Mouse (Mus musculus): ENCODE results near the gene Tfdp2. TPM values are rescaled to one million over a fixed set of nuclear protein-coding genes. Genes with fewer than 3 reads are reported as not detected.
"Not testable (repeated sequence)": the region's sequence is repeated elsewhere in the genome, so short reads cannot be mapped to it uniquely, and the experiment has no call there.

Tfdp2 gene
- polyA plus RNA-seq, 1 experiment from 2014 or later, result 100 TPM

DNA sequence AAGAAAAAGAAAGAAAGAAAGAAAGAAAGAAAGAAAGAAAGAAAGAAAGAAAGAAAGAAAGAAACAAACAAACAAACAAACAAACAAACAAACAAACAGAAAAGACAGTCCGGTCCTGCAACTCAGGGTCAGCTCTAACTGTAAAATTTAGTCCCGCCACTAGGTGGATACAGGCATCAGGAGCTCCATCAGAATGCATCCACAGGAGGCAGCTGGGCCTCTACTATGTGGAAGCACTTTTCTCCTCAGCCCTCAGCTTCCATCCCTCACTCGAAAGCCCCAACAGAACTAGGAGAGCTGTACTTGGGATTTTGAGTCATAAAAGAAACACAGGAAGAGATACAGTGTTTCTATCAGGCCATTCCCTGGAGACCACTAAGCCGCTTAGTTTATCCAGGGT, 153.9 kb downstream of the Tfdp2 start:
- Histone ChIP-seq H3K27me3 (no peaks in the 10 kb centered on the region), H3K9me3 (replicated peaks) (no peaks in the 10 kb centered on the region), H3K36me3 (replicated peaks) (0 out of 2 replicates have a peak, but pooled peaks cover 1% of the 10 kb centered on the region), H3K27ac (replicated peaks) (no peak overlapping the region), H3K9ac (no peak overlapping the region), H3K4me2 (no peak overlapping the region), H3K4me1 (replicated peaks) (peaks cover 18% of the 10 kb centered on the region), H3K4me3 (replicated peaks) (no peak overlapping the region)
- ATAC-seq (ENCODE audit: insufficient read depth), result no peak; the same call in 1 of the 2 replicates
- 36% methylated on average over 4 of the region's 4 CpGs for WGBS (ENCODE audit: insufficient replicate concordance)

DNA sequence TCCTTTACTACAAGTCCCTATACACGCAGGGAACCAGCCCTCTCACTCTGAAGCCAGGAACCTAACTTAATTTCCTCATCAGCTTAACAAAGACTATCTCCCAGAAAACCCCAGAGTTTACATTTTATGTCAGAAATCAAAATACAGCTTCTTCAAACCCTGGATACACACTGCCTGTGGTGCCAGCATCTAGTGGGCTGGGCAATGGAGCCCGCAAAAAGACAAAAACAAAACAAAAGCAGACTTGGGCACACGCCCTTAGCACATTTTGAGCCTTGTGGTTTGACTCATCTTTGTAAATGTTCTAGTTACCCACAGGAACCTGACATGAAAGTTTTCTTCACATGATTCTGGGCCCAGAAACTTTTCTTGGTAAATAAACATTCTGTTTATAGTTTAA, 154.4 kb downstream of the Tfdp2 start:
- no peaks in the 10 kb centered on the region for H3K9me3 ChIP-seq (replicated peaks)
- no peak for ATAC-seq (ENCODE audit: insufficient read depth)
- H3K4me2 ChIP-seq, result no peak overlapping the region
- H3K27ac ChIP-seq (replicated peaks), result no peak overlapping the region
- no peaks in the 10 kb centered on the region for H3K27me3 ChIP-seq
- H3K36me3 ChIP-seq (replicated peaks), result no peaks in the 10 kb centered on the region
- peaks cover 18% of the 10 kb centered on the region for H3K4me1 ChIP-seq (replicated peaks)
- H3K4me3 ChIP-seq (replicated peaks), result no peak overlapping the region
- no peak overlapping the region for H3K9ac ChIP-seq
- WGBS (ENCODE audit: insufficient replicate concordance), result 49% methylated on average over 3 of the region's 3 CpGs

DNA sequence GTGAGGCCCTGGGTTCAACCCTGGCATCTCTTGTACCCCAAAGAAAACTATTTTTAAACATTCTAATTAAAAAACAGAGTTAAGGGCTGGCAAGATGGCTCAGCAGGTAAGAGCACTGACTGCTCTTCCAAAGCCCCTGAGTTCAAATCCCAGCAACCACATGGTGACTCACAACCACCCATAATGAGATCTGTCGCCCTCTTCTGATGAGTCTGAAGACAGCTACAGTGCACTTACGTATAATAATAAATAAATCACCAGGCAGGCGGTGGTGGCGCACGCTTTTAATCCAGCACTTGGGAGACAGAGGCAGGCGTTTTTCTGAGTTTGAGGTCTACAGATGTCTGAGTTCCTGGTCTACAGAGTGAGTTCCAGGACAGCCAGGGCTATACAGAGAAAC, 155.7 kb downstream of the Tfdp2 start:
- H3K4me3 ChIP-seq (replicated peaks); H3K27me3 ChIP-seq; H3K27ac ChIP-seq (replicated peaks); H3K36me3 ChIP-seq (replicated peaks); H3K9me3 ChIP-seq (replicated peaks); H3K9ac ChIP-seq; ATAC-seq (ENCODE audit: insufficient read depth); H3K4me2 ChIP-seq: not testable (repeated sequence)
- WGBS (ENCODE audit: insufficient replicate concordance), result 83% methylated on average over 6 of the region's 6 CpGs
- peaks cover 18% of the 10 kb centered on the region for H3K4me1 ChIP-seq (replicated peaks)

DNA sequence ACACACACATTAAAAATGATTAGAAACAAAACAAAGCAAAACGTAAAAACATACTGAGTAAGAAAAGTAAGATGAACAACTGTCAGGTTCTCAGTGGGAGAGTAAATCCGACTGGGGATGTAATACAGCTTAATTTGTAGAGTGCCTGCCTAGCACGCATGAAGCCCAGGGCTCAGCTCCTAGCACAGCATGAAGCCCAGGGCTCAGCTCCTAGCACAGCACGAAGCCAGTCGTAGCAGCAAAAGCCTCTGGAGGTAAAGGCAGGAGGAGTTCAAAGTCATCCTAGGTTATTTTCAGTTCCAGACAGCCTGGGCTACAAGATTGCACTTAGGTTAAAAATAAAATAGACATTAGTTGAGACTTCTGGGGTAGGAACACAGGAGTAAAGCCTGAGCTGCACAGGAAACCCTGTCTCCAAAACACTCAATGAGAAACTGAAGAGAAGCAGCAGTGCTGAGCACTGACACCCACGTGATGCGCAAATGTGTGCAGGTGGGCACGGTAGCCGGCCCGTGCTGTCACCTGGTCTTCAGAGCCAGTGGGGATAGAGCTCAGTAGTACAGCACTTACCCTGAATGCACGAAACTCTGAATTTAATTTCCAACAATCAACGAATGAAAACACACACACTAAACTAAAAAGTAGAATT, 157.2 kb downstream of the Tfdp2 start:
- Histone ChIP-seq H3K4me2 (no peak overlapping the region), H3K9ac (no peak overlapping the region), H3K27me3 (no peaks in the 10 kb centered on the region), H3K9me3 (replicated peaks) (no peaks in the 10 kb centered on the region), H3K36me3 (replicated peaks) (no peaks in the 10 kb centered on the region), H3K4me3 (replicated peaks) (no peak overlapping the region), H3K4me1 (replicated peaks) (peaks cover 18% of the 10 kb centered on the region), H3K27ac (replicated peaks) (no peak overlapping the region)
- WGBS (ENCODE audit: insufficient replicate concordance), result 84% methylated on average over 12 of the region's 12 CpGs
- no peak for ATAC-seq (ENCODE audit: insufficient read depth)

DNA sequence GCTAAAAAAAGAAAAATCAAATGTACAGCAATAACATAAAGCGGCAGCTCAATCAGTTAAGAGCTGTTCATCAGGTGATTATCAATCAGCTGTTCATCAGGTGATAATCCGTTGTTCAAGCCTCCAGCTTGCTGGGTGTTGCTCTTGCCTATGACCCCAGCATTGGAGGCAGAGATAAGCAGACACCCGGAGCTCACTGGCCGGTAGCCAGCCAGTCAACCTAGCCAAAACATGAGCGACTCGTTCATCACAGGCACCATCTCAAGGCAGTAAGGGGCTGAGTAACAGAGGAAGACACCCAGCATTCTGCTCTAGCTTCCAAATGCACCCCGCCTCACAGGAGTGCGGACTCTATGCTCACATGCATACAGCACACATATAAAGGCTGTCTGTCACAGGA, 157.7 kb downstream of the Tfdp2 start:
- WGBS (ENCODE audit: insufficient replicate concordance), result 23% methylated on average over 8 of the region's 8 CpGs
- H3K27me3 ChIP-seq, result no peaks in the 10 kb centered on the region
- no peak overlapping the region for H3K9ac ChIP-seq
- H3K4me3 ChIP-seq (replicated peaks), result no peak overlapping the region
- peaks cover 18% of the 10 kb centered on the region for H3K4me1 ChIP-seq (replicated peaks)
- no peaks in the 10 kb centered on the region for H3K36me3 ChIP-seq (replicated peaks)
- ATAC-seq (ENCODE audit: insufficient read depth), result peak; percentile 76
- peak overlapping the region; percentile 17; the same call in 1 of the 2 replicates for H3K4me2 ChIP-seq
- no peaks in the 10 kb centered on the region for H3K9me3 ChIP-seq (replicated peaks)
- H3K27ac ChIP-seq (replicated peaks), result 0 out of 2 replicates have a peak overlapping the region, but pooled peaks have one; percentile 20

DNA sequence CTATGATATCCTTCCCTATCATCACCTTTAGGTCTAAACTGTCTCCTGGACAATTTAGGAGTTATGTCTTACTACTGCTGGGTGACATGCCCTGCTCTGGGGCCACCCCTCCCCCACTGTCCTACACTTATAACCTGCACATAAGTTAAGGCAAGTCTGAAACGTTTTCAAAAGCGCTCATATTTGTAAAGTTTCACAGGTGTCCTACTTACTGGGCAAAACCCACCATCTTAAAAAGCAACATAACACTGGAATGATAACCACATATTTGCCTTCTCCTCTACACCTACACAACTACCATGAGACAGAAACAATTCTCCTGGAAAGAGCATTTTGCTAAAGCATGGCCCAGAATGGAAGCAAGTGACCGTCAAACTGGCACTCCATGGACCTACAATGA, 164.0 kb downstream of the Tfdp2 start:
- ATAC-seq (ENCODE audit: insufficient read depth), result no peak
- H3K4me2 ChIP-seq, result no peak overlapping the region
- 76% methylated on average over 3 of the region's 3 CpGs for WGBS (ENCODE audit: insufficient replicate concordance)
- H3K27me3 ChIP-seq, result no peaks in the 10 kb centered on the region
- H3K9ac ChIP-seq, result no peak overlapping the region
- H3K27ac ChIP-seq (replicated peaks), result no peak overlapping the region
- H3K36me3 ChIP-seq (replicated peaks), result no peaks in the 10 kb centered on the region
- H3K9me3 ChIP-seq (replicated peaks), result no peaks in the 10 kb centered on the region
- peaks cover 25% of the 10 kb centered on the region for H3K4me1 ChIP-seq (replicated peaks)
- H3K4me3 ChIP-seq (replicated peaks), result no peak overlapping the region

DNA sequence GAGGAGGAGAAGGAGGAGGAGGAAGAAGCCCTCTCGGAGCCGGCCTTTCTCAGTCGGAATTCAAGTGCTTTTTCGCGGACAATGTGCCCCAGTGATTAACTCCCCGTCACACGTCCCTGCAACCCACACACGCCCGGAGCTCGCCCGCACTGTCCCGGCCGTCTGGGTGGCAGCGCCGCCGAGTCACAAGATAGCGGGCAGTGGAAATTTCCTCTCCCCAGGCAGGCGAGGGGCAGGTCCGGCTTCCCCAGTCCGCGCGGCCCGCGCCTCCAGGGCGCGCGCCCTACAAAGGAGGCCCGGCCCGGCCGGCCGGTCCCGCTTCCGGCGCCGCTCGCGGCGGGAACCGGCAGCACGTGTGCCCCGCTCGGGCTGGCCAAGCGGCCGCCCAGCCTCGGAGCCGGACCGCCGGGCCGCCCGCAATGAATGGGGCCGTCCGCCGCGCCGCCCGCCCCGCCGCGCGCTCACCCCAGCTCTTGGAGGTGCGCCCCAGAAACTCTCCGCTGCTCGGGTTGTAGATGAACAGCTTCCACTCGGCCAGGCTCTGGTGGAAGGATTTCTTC, 167.6 kb downstream of the Tfdp2 start:
- ATAC-seq (ENCODE audit: insufficient read depth), result peak; percentile 72
- peak overlapping the region; percentile 86 for H3K4me3 ChIP-seq (replicated peaks)
- peak overlapping the region; percentile 93 for H3K4me2 ChIP-seq
- H3K9me3 ChIP-seq (replicated peaks), result no peaks in the 10 kb centered on the region
- under 1% methylated on average over 64 of the region's 64 CpGs for whole genome bisulfite sequencing (ENCODE audit: insufficient replicate concordance)
- H3K9ac ChIP-seq, result peak overlapping the region; percentile 86
- H3K36me3 ChIP-seq (replicated peaks), result no peaks in the 10 kb centered on the region
- peak overlapping the region; percentile 95 for H3K27ac ChIP-seq (replicated peaks)
- peaks cover 30% of the 10 kb centered on the region for H3K4me1 ChIP-seq (replicated peaks)
- no peaks in the 10 kb centered on the region for H3K27me3 ChIP-seq

DNA sequence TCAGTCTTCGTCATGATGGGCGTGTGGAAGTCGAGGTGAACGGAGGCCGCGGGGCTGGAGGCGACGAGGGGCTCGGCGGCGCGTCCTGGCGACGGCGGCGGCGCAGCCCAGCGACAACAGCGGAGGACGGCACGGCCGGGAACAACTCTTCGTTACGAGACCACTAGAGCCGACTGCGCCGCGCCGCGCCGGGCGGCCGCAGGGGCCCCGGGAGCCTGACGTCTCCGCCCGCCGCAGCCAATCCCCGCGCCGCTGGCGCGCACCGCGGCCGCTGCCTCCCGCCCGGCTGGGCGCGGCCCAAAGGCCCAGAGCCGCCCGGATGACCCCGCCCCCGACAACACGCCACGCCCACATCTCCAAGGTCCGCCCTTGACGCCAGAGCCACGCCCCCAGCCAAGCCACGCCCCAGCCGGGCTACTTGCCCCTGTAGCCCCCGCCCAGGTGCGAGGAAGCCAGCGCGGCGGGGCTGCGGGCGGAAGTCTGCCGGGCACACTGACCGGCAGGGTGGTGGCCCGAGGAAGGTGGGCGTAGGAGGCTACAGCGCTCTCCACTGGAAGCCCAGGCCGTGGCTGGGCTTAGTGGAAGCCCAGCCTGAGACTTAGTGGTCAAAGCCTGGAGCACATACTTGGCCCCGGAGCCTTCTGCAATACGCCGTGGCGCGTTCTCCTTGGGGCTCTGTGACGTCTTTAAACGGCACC, 168.2 kb downstream of the Tfdp2 start, which contains the start of gene Atp1b3:
Gene Atp1b3, minus strand, starts transcription at position 302 of the 698 bp plus-strand sequence.
- under 1% methylated on average over 81 of the region's 81 CpGs for WGBS (ENCODE audit: insufficient replicate concordance)
- peak within 1 kb of the TSS; percentile 93 for H3K4me2 ChIP-seq

DNA sequence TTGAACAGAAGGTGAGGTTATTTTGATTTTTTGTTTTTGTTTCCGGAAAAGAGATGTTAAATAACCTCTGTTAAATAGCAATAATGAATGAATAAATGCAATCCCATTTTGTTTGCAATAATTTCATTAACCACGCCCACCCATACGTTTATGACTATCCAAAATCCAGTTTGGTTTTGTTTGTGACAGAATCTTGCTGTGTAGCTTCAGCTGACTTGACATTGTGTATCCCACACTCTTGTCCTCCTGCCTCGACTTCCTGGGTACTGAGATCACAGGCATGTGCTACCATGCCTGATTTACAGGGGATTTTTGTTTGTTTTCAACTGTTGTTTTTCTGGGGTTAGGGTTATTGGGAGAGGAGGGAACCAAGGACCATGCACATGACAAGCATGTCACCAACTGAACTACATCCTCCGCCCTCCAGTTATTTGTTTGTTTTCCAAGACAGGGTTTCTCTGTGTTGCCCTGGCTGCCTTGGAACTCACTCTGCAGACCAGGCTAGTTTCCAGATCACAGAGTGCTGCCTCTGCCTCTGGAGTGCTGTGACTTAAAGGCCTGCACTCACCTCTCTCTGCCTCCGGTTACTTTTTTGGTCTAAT, 169.3 kb downstream of the Tfdp2 start:
- no peak overlapping the region for H3K4me3 ChIP-seq (replicated peaks)
- 44% methylated on average over 6 of the region's 6 CpGs for WGBS (ENCODE audit: insufficient replicate concordance)
- no peaks in the 10 kb centered on the region for H3K36me3 ChIP-seq (replicated peaks)
- peak overlapping the region; percentile 93 for H3K4me2 ChIP-seq
- H3K27me3 ChIP-seq, result no peaks in the 10 kb centered on the region
- H3K9ac ChIP-seq, result no peak overlapping the region
- ATAC-seq (ENCODE audit: insufficient read depth), result no peak
- H3K4me1 ChIP-seq (replicated peaks), result peaks cover 41% of the 10 kb centered on the region
- H3K9me3 ChIP-seq (replicated peaks), result no peaks in the 10 kb centered on the region
- no peak overlapping the region; the same call in 1 of the 2 replicates for H3K27ac ChIP-seq (replicated peaks)

More for the DNA sequence above, 168.2 kb downstream of the Tfdp2 start, which contains the start of gene Atp1b3:
- H3K36me3 ChIP-seq (replicated peaks), result no peaks in the 10 kb centered on the region
- no peaks in the 10 kb centered on the region for H3K9me3 ChIP-seq (replicated peaks)
- peaks cover 30% of the 10 kb centered on the region for H3K4me1 ChIP-seq (replicated peaks)
- H3K27ac ChIP-seq (replicated peaks), result peak within 1 kb of the TSS; percentile 95
- no peaks in the 10 kb centered on the region for H3K27me3 ChIP-seq
- peak; percentile 97 for ATAC-seq (ENCODE audit: insufficient read depth)
- H3K9ac ChIP-seq, result peak within 1 kb of the TSS; percentile 86
- peak within 1 kb of the TSS; percentile 86 for H3K4me3 ChIP-seq (replicated peaks)

DNA sequence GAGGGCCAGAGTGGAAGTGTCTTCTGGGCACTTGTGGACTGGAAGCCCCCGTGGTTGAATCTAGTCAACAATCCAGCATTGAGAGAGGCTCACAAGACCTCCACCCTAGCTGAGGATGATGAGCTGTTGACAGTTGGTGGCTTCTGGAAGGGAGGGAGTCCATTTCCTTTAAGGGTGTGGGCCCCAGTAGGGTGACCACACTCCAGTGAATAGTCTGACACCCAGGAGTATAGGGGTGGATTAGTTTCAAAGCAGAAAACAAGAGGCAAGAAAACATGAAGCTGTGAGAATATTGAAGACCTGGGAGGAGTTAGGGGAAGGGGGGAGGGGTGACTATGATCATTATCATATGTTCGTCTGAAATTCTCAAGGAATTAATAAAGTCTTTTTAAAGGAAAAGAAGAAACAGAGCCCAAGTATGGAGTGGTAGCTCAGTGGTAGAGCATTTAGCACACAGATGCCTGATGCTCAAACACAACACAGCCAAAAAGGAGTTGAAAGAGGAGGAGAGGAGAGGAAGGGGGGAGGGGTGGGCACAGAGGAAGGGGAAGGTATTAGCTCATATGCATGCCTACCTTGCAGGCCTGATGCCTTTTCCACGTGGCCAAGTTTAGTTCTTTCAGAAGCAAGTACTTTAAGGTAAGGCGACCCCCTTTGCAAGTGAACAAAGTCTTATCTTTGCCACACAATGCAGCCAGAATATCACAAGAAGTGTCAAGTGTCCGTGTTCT, 173.7 kb downstream of the Tfdp2 start:
- ATAC-seq (ENCODE audit: insufficient read depth), result no peak
- WGBS (ENCODE audit: insufficient replicate concordance), result 13% methylated on average over 5 of the region's 5 CpGs
- Histone ChIP-seq H3K4me1 (replicated peaks) (peaks cover 18% of the 10 kb centered on the region), H3K27ac (replicated peaks) (peak overlapping the region; percentile 20; the same call in 1 of the 2 replicates), H3K9me3 (replicated peaks) (no peaks in the 10 kb centered on the region), H3K36me3 (replicated peaks) (no peaks in the 10 kb centered on the region), H3K27me3 (no peaks in the 10 kb centered on the region), H3K4me2 (no peak overlapping the region), H3K9ac (no peak overlapping the region), H3K4me3 (replicated peaks) (no peak overlapping the region)
